Mouse (Mus musculus) stomach, embryonic 16.5 days (tissue): ENCODE measurements around the gene Rnf186. TPM values are rescaled to one million over a fixed set of nuclear protein-coding genes. Genes with fewer than 3 reads are reported as not detected.
"Not testable (repeated sequence)": the region's sequence is repeated elsewhere in the genome, so short reads cannot be mapped to it uniquely, and the experiment has no call there.

ENCODE experiments used
- ATAC-seq: fragments of 200-750 bp; cut with Nextera tagmentation; 2 replicates; pipeline ENCODE4 v1.8.0; 2017; ENCODE audit warnings: moderate number of reproducible peaks, moderate TSS enrichment; ENCODE audit not compliant: insufficient read depth, low FRiP score
- H3K27ac ChIP-seq: fragments of 300-500 bp; sonication (generic); 2 replicates; pipeline ENCODE4 v1.5.1; 2014; ENCODE audit warnings: low read length
- H3K27me3 ChIP-seq: fragments of 300-500 bp; sonication (generic); 2 replicates; pipeline ENCODE4 v1.6.1; 2014; ENCODE audit warnings: low read length, control low read depth, mixed read lengths; ENCODE audit not compliant: control insufficient read depth, insufficient read depth
- H3K36me3 ChIP-seq: fragments of 300-500 bp; sonication (generic); 2 replicates; pipeline ENCODE4 v1.6.1; 2014; ENCODE audit warnings: low read length; ENCODE audit not compliant: control insufficient read depth, insufficient read depth
- H3K4me1 ChIP-seq: fragments of 300-500 bp; sonication (generic); 2 replicates; pipeline ENCODE4 v1.6.1; 2014; ENCODE audit warnings: low read length, control low read depth, mixed read lengths; ENCODE audit not compliant: control insufficient read depth, insufficient read depth
- H3K4me2 ChIP-seq: fragments of 300-500 bp; sonication (generic); 2 replicates; pipeline ENCODE4 v1.6.1; 2014; ENCODE audit warnings: low read depth, low read length, mixed read lengths
- H3K4me3 ChIP-seq: fragments of 300-500 bp; sonication (generic); replicated peaks from 2 replicates; pipeline ENCODE4 v1.5.1; 2014; ENCODE audit warnings: mild to moderate bottlenecking, low read length
- H3K9ac ChIP-seq: fragments of 300-500 bp; sonication (generic); 2 replicates; pipeline ENCODE4 v1.6.1; 2014; ENCODE audit warnings: low read length
- H3K9me3 ChIP-seq: fragments of 300-500 bp; sonication (generic); replicated peaks from 2 replicates; pipeline ENCODE4 v1.6.1; 2016; ENCODE audit warnings: low read length, control low read depth; ENCODE audit not compliant: control insufficient read depth
- WGBS: fragments of 180-500 bp; shearing (Covaris S2); extraction: QIAGEN DNeasy Blood & Tissue Kit; methylation state at CpG from one replicate; pipeline ENCODE4 v1.1.7; 2014; 5-methylcytosine and 5-hydroxymethylcytosine counted together
- polyA plus RNA-seq: library from polyadenylated mRNA; unstranded; fragments of >200 nt; fragmentation: Nextera tagmentation; extraction: Ambion mirVana; gene quantifications from 2 replicates; pipeline ENCODE4 v1.2.1, GENCODE M21; 2015

Rnf186 gene
- polyA plus RNA-seq, 1 experiment from 2014 or later, result 19.3 TPM

DNA sequence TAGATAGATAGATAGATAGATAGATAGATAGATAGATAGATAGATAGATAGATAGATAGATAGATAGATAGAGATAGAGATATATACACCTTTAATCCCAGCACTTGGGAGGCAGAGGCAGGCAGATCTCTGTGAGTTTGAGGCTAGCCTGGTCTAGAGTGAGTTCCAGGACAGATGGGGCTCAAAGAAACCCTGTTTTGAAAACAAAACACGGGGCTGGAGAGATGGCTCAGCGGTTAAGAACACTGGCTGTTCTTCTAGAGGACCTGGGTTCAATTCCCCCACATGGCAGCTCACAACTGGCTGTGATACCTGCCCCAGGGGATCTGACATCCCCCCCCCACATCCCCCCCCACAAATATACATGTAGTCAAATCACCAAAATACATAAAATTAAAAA lies 7.6 kb downstream of the Rnf186 start:
- not testable (repeated sequence) for H3K36me3 ChIP-seq, H3K9me3 ChIP-seq, ATAC-seq, H3K9ac ChIP-seq, H3K27ac ChIP-seq, H3K4me2 ChIP-seq, H3K27me3 ChIP-seq, H3K4me3 ChIP-seq
- peaks cover 15% of the 10 kb centered on the region; the same call in 1 of the 2 replicates for H3K4me1 ChIP-seq
- WGBS, result 83% methylated on average over 2 of the region's 2 CpGs

DNA sequence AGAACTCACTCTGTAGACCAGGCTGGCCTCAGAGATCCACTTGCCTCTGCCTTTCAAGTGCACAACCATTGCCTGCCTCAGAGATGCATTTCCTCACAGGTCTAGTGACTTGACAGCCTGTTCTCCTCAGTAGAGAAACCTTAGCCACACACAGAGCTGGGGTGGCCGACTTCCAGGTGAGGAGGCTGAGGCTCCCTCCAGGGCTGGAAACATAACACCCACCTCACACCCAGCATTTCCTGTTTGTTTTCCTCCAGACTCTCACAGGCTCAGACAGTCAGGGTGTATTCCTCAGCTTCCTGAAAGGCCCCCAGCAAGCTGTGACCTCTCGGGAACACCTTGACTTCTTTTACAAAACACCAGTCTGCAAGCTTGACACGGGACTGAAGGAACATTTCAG lies 8.3 kb downstream of the Rnf186 start:
- no peak overlapping the region for H3K4me2 ChIP-seq
- peaks cover 12% of the 10 kb centered on the region; the same call in 1 of the 2 replicates for H3K4me1 ChIP-seq
- H3K27me3 ChIP-seq, result no peaks in the 10 kb centered on the region
- H3K9me3 ChIP-seq, result no peaks in the 10 kb centered on the region
- no peak overlapping the region for H3K4me3 ChIP-seq
- H3K36me3 ChIP-seq, result no peaks in the 10 kb centered on the region
- H3K27ac ChIP-seq, result no peak overlapping the region
- ATAC-seq, result no peak
- 50% methylated on average over 3 of the region's 3 CpGs for WGBS
- no peak overlapping the region for H3K9ac ChIP-seq

DNA sequence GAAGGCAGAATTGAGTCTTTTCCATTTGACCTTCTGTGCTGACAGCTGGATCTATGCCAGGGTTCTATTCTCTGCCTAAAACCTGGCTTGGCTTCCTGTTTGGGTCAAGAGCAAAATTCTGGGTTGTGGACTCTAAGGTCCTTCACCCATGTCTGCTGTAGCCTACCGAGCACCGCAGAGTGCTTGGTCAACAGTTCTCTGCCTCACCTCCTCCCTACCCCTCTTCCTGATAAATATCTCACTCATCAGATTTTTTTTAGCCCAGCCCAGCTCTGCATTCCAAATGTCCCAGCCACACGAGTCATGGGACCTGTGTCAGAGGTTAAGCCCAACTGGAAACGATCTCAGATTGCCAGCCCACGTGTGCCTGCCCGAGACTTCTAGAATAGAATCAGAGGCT lies 9.1 kb downstream of the Rnf186 start:
- 48% methylated on average over 6 of the region's 6 CpGs for WGBS
- Histone ChIP-seq H3K36me3 (no peaks in the 10 kb centered on the region), H3K9ac (no peak overlapping the region), H3K4me2 (no peak overlapping the region), H3K4me1 (peaks cover 9% of the 10 kb centered on the region; the same call in 1 of the 2 replicates), H3K27ac (no peak overlapping the region), H3K27me3 (no peaks in the 10 kb centered on the region), H3K4me3 (no peak overlapping the region), H3K9me3 (no peaks in the 10 kb centered on the region)
- no peak for ATAC-seq

DNA sequence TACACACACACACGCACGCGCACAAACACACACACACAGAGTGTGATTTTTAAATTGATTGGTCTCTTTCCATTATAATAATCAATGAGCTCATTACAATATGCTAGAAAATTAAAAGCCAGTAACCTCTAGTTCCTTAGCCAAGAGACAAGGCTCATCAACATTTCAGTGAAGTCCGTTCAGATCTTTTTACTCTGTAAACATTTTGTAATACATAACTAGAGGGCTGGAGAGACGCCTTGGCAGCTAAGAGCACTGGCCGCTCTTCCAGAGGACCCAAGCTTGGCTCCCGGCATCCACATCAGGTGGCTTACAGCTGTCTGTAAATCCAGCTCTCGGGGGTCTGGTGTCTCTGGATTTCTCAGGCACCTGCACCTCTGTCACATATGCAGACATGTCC lies 13.1 kb downstream of the Rnf186 start:
- ATAC-seq, result no peak
- no peaks in the 10 kb centered on the region for H3K27me3 ChIP-seq
- H3K4me1 ChIP-seq, result 0 out of 2 replicates have a peak, but pooled peaks cover 3% of the 10 kb centered on the region
- H3K36me3 ChIP-seq, result no peaks in the 10 kb centered on the region
- 80% methylated on average over 8 of the region's 8 CpGs for WGBS
- no peak overlapping the region for H3K4me2 ChIP-seq
- H3K9me3 ChIP-seq, result no peaks in the 10 kb centered on the region
- H3K27ac ChIP-seq, result no peak overlapping the region
- no peak overlapping the region for H3K9ac ChIP-seq
- H3K4me3 ChIP-seq, result no peak overlapping the region

DNA sequence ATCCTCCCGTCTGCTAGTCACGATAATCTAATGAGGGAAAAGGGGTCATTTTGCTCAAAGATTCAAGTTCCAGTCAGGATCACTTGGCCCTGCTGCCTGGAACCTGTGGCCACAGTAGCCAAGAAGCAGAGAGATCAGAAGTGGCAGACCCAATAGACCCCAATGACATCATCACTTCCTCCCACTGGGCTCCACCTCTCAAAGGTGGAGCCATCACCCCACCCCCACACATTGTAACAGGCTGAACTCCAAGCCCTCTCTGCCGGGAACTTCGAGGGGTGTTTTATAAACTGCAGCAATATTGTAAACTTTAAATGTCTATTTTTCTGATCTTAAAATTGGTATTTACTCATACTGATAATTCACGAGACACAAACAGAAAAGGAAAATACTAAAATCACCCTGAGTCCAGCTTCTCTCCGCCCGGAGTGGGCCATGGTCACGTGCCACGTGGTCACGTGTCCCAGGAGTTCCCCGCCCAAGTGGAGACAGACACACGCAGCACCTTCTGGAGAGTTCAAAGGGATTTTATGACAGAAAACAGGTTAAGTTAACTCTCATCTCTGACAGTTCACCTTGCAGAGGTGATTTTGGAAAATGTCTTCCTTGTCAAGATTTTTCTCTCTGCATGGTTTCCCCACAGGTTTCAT lies 14.0 kb downstream of the Rnf186 start:
- Histone ChIP-seq H3K9ac (no peak overlapping the region), H3K4me1 (0 out of 2 replicates have a peak, but pooled peaks cover 3% of the 10 kb centered on the region), H3K27ac (no peak overlapping the region), H3K9me3 (no peaks in the 10 kb centered on the region), H3K36me3 (no peaks in the 10 kb centered on the region), H3K27me3 (no peaks in the 10 kb centered on the region), H3K4me3 (no peak overlapping the region), H3K4me2 (peak overlapping the region; percentile 4; the same call in 1 of the 2 replicates)
- WGBS, result 22% methylated on average over 12 of the region's 12 CpGs
- no peak for ATAC-seq

DNA sequence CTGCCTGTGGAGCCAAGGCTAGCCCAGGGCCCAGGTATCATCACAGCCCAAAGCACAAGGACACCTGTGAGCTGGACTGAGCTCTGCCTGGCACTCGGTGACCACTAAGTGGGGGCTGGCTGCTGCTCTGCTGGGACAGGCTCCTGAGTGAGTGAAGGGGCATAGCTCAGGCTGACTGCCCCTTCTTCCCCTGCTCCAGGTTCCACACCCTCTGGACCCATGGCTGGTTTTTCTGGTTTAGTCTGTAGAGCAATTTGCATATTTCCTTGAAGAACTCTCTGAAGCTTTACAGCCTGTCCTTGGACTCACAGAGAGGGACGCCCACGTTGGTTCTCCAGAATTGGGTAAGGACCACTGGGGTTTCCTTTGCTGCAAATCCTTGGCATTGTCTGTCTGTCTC lies 16.5 kb downstream of the Rnf186 start:
- H3K27ac ChIP-seq, result peak overlapping the region; percentile 58
- H3K9ac ChIP-seq, result no peak overlapping the region; the same call in 1 of the 2 replicates
- ATAC-seq, result peak; percentile 68; the same call in 1 of the 2 replicates
- H3K36me3 ChIP-seq, result no peaks in the 10 kb centered on the region
- 63% methylated on average over 3 of the region's 3 CpGs for WGBS
- H3K4me3 ChIP-seq, result no peak overlapping the region
- 0 out of 2 replicates have a peak, but pooled peaks cover 3% of the 10 kb centered on the region for H3K4me1 ChIP-seq
- no peaks in the 10 kb centered on the region for H3K9me3 ChIP-seq
- peak overlapping the region; percentile 23; the same call in 1 of the 2 replicates for H3K4me2 ChIP-seq
- H3K27me3 ChIP-seq, result no peaks in the 10 kb centered on the region

DNA sequence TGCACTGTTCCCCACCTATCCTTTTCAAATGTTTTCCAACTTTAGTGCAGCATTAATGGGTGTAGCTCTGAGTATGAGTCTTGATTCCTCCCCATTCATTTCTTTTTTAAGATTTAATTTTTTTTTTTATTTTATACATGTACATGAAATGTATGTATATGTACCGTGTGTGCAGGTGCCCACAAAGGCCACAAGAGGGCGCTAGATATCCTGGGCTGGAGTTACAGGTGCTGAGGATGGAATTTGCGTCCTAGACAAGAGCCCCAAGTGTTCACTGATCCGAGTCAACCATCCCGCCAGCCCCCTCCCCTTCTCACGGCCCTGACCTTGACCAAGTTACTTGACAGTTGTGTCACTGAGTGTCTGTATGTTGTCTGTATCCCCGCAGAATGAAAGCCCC lies 17.8 kb downstream of the Rnf186 start:
- H3K36me3 ChIP-seq, result no peaks in the 10 kb centered on the region
- H3K4me3 ChIP-seq, result no peak overlapping the region
- 0 out of 2 replicates have a peak, but pooled peaks cover 3% of the 10 kb centered on the region for H3K4me1 ChIP-seq
- WGBS, result 74% methylated on average over 7 of the region's 7 CpGs
- H3K27me3 ChIP-seq, result no peaks in the 10 kb centered on the region
- H3K9ac ChIP-seq, result no peak overlapping the region
- no peak overlapping the region for H3K4me2 ChIP-seq
- no peak overlapping the region for H3K27ac ChIP-seq
- H3K9me3 ChIP-seq, result no peaks in the 10 kb centered on the region
- no peak for ATAC-seq

DNA sequence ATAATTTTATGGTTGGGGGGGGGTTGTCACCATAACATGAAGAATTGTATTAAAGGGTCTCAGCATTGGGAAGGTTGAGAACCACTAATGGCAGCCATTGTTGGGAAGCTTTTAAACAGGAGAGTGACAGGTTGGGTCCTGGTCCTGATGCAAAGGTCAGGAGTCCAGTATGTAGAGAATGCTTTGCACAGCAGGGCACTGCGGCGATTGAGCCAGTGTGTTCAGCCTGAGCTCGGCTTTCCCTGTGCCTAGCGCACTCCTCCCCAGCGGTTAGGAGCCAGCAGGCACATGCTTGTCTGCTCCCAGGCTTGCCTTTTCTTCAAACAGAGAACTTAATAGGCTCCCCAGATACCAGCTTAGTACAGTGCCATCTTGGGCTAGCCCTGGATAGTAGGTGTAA lies 19.4 kb downstream of the Rnf186 start:
- no peak overlapping the region for H3K4me3 ChIP-seq
- H3K9ac ChIP-seq, result no peak overlapping the region
- no peaks in the 10 kb centered on the region for H3K27me3 ChIP-seq
- H3K4me1 ChIP-seq, result no peaks in the 10 kb centered on the region
- H3K9me3 ChIP-seq, result no peaks in the 10 kb centered on the region
- H3K36me3 ChIP-seq, result no peaks in the 10 kb centered on the region
- no peak overlapping the region for H3K27ac ChIP-seq
- H3K4me2 ChIP-seq, result no peak overlapping the region
- 55% methylated on average over 5 of the region's 5 CpGs for WGBS
- no peak for ATAC-seq

DNA sequence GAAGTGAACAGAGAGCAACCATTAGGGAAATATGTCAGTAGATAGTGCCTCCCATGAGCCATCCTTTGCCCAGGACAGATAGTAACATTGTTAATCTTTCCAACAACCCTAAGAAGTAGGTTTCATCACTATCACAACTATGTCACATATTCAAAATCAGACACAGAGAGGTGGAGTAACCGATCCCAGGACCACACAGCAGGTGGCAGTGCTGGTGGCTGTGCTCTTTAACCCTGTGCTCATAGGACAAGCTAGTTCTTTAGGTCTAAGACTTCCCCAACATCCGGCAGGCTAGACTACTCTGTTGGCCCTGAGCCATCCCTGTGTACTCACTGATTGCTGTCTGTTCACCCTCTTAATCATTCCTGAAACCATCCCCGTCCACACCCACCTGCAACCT lies 27.5 kb downstream of the Rnf186 start:
- Histone ChIP-seq H3K9ac (no peak overlapping the region), H3K9me3 (no peaks in the 10 kb centered on the region; the same call in 1 of the 2 replicates), H3K4me3 (no peak overlapping the region), H3K27me3 (no peaks in the 10 kb centered on the region), H3K4me2 (no peak overlapping the region), H3K4me1 (no peaks in the 10 kb centered on the region), H3K36me3 (no peaks in the 10 kb centered on the region), H3K27ac (no peak overlapping the region)
- no peak for ATAC-seq
- 69% methylated on average over 3 of the region's 3 CpGs for WGBS
